Mouse (Mus musculus): ENCODE data around the gene Nbr1. TPM values are rescaled to one million over a fixed set of nuclear protein-coding genes. Genes with fewer than 3 reads are reported as not detected.

The Nbr1 gene
- polyA plus RNA-seq, 1 experiment, result 66.6 TPM

DNA sequence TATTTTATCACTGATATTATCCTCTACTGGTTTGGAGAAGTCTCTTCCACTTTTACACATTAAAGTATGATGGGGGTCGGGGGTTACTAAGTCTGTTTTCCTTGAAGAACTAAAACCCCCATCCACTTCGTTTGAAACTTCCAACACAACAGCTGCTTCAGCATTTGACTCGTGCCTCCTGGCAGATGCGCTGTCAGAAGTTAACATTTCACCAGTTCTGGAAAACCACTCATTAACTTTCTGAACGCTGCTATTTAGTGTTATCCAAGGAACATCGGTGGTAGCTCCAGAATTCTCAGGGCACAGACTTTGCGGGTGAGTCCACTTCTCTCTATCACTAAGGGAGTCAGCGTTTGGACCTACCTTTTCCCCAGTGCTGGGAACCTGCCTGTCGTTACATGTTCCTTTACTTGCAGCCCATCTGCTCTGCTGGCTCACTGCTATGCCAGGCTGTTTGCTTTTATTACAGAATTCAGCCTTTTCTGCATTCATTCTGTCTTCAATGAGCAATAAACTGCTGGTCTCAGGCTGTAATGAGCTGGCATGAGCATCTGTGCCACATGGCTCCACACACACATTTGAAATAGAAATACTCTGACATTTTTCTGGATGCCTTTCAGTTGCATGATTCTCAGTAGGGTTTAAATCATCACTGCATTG is 25.9 kb upstream of the Nbr1 start:
- no peaks in the 10 kb centered on the region for H3K27me3 ChIP-seq (ENCODE audit: control insufficient read depth, insufficient read depth, low read length)
- H3K36me3 ChIP-seq (ENCODE audit: control insufficient read depth, insufficient read depth, low read length), result no peaks in the 10 kb centered on the region
- no peak for DNase-seq (ENCODE audit: low read depth in 1 of 2, low spot score in 2 of 2)
- no peak overlapping the region for H3K27ac ChIP-seq (ENCODE audit: insufficient read depth, low read length)
- no peak for TF ChIP-seq POLR2A (IDR thresholded peaks at IDR 0.05; ENCODE audit: low read depth, low read length)
- no peaks in the 10 kb centered on the region for H3K4me1 ChIP-seq (ENCODE audit: control insufficient read depth, insufficient read depth, insufficient read length)
- H3K4me3 ChIP-seq (ENCODE audit: extremely low read depth, insufficient read depth, insufficient read length), result no peak overlapping the region
- WGBS, result 97% methylated on average over 9 of the region's 9 CpGs

DNA sequence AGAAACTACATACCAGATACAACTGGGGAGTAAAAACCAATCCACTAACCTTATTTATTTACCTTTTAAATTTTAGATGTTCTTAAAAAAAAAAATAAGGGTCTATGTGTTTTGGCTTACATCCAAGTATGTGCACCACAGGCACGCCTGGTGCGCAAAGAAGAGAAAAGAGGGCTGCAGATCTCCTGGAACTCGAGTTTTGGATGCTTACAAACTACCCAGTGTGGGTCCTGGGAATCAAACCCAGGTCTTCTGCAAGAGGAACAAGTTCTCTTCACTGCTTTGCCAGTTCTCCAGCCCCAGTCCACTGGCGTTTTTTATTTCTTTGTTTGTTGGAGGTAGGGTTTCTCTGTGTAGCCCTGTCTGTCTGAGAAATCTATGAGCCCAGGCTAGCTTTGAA is 25.3 kb upstream of the Nbr1 start:
- no peaks in the 10 kb centered on the region for H3K27me3 ChIP-seq (ENCODE audit: control insufficient read depth, insufficient read depth, low read length)
- H3K4me1 ChIP-seq (ENCODE audit: control insufficient read depth, insufficient read depth, insufficient read length), result no peaks in the 10 kb centered on the region
- no peak overlapping the region for H3K4me3 ChIP-seq (ENCODE audit: extremely low read depth, insufficient read depth, insufficient read length)
- DNase-seq (ENCODE audit: low read depth in 1 of 2, low spot score in 2 of 2), result no peak
- no peak overlapping the region for H3K27ac ChIP-seq (ENCODE audit: insufficient read depth, low read length)
- WGBS, result 89% methylated on average over 4 of the region's 4 CpGs
- TF ChIP-seq CTCF (IDR thresholded peaks at IDR 0.05; ENCODE audit: extremely low read depth, insufficient read depth, insufficient read length, insufficient replicate concordance), result no peak
- TF ChIP-seq POLR2A (IDR thresholded peaks at IDR 0.05; ENCODE audit: low read depth, low read length), result no peak
- no peaks in the 10 kb centered on the region for H3K36me3 ChIP-seq (ENCODE audit: control insufficient read depth, insufficient read depth, low read length)

DNA sequence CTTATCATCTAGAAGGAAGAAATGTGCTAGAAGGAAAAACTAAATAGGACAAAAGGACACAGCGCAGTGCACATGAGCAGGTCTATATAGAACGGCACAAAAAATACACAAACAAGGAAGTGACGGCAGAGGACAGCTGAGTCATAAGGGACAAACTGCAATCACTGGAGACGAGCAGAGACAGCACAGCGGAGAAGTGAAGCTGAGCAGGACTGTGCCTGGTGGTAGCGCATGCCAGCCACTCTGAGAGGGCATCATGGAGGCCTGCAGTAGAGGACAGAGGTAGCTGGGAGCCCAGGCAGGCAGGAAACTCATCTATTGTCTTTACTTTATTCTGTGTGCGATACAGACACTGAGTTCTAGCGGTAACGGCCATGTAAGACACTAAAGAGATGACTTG is 8.4 kb upstream of the Nbr1 start:
- Histone ChIP-seq H3K27ac (ENCODE audit: insufficient read depth, low read length) (no peak overlapping the region), H3K27me3 (ENCODE audit: control insufficient read depth, insufficient read depth, low read length) (no peaks in the 10 kb centered on the region), H3K36me3 (ENCODE audit: control insufficient read depth, insufficient read depth, low read length) (no peaks in the 10 kb centered on the region), H3K4me1 (ENCODE audit: control insufficient read depth, insufficient read depth, insufficient read length) (no peaks in the 10 kb centered on the region), H3K4me3 (ENCODE audit: extremely low read depth, insufficient read depth, insufficient read length) (no peak overlapping the region)
- no peak for DNase-seq (ENCODE audit: low read depth in 1 of 2, low spot score in 2 of 2)
- no peak for TF ChIP-seq CTCF (IDR thresholded peaks at IDR 0.05; ENCODE audit: extremely low read depth, insufficient read depth, insufficient read length, insufficient replicate concordance)
- no peak for TF ChIP-seq POLR2A (IDR thresholded peaks at IDR 0.05; ENCODE audit: low read depth, low read length)
- WGBS, result 90% methylated on average over 9 of the region's 9 CpGs

DNA sequence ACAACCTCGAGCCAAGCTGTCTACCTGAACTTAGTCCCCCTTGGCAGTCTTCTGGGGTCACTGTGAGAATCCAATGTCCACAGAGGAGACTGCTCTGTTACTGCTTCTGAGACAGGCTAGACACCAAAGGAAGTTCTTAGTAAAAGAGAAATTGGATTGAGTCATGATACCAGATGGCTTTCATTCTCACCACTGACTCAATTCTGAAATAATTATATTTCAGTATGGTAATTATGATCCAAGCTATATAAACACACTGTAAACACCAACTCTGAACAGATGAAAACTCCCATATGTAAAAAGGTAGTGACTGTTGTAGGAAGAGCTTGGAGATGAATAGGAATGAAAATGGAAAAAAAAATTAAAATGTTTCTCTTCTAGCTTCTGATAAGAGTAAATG is 7.8 kb upstream of the Nbr1 start:
- Histone ChIP-seq H3K27me3 (ENCODE audit: control insufficient read depth, insufficient read depth, low read length) (no peaks in the 10 kb centered on the region), H3K4me1 (ENCODE audit: control insufficient read depth, insufficient read depth, insufficient read length) (no peaks in the 10 kb centered on the region), H3K36me3 (ENCODE audit: control insufficient read depth, insufficient read depth, low read length) (no peaks in the 10 kb centered on the region), H3K4me3 (ENCODE audit: extremely low read depth, insufficient read depth, insufficient read length) (no peak overlapping the region), H3K27ac (ENCODE audit: insufficient read depth, low read length) (no peak overlapping the region)
- no peak for DNase-seq (ENCODE audit: low read depth in 1 of 2, low spot score in 2 of 2)
- 96% methylated on average over 1 of the region's 1 CpGs for WGBS
- TF ChIP-seq CTCF (IDR thresholded peaks at IDR 0.05; ENCODE audit: extremely low read depth, insufficient read depth, insufficient read length, insufficient replicate concordance) (no peak), POLR2A (IDR thresholded peaks at IDR 0.05; ENCODE audit: low read depth, low read length) (no peak)

DNA sequence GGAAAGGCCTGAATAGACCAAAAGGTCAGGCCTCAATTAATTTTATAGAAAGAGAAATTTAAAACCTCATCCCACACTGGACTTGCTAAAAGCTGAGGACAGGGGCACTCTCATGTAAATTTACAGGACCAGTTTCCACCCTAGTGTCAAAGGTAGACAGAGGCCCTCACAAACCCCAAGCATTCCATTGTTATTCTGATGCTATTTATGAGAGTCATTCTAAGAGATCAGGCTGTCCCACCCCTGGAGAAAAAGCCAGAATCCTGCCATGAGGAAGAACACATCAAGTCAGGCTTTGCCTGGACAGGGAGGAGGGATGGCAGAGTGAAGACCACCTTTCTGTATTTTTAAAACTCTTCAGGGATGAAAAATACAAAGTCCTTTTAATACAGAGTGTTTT is 3.4 kb upstream of the Nbr1 start:
- Histone ChIP-seq H3K27ac (ENCODE audit: insufficient read depth, low read length) (no peak overlapping the region), H3K4me1 (ENCODE audit: control insufficient read depth, insufficient read depth, insufficient read length) (no peaks in the 10 kb centered on the region), H3K36me3 (ENCODE audit: control insufficient read depth, insufficient read depth, low read length) (no peaks in the 10 kb centered on the region), H3K27me3 (ENCODE audit: control insufficient read depth, insufficient read depth, low read length) (no peaks in the 10 kb centered on the region), H3K4me3 (ENCODE audit: extremely low read depth, insufficient read depth, insufficient read length) (no peak overlapping the region)
- TF ChIP-seq CTCF (IDR thresholded peaks at IDR 0.05; ENCODE audit: extremely low read depth, insufficient read depth, insufficient read length, insufficient replicate concordance), result no peak
- no peak for TF ChIP-seq POLR2A (IDR thresholded peaks at IDR 0.05; ENCODE audit: low read depth, low read length)
- DNase-seq (ENCODE audit: low read depth in 1 of 2, low spot score in 2 of 2), result no peak

DNA sequence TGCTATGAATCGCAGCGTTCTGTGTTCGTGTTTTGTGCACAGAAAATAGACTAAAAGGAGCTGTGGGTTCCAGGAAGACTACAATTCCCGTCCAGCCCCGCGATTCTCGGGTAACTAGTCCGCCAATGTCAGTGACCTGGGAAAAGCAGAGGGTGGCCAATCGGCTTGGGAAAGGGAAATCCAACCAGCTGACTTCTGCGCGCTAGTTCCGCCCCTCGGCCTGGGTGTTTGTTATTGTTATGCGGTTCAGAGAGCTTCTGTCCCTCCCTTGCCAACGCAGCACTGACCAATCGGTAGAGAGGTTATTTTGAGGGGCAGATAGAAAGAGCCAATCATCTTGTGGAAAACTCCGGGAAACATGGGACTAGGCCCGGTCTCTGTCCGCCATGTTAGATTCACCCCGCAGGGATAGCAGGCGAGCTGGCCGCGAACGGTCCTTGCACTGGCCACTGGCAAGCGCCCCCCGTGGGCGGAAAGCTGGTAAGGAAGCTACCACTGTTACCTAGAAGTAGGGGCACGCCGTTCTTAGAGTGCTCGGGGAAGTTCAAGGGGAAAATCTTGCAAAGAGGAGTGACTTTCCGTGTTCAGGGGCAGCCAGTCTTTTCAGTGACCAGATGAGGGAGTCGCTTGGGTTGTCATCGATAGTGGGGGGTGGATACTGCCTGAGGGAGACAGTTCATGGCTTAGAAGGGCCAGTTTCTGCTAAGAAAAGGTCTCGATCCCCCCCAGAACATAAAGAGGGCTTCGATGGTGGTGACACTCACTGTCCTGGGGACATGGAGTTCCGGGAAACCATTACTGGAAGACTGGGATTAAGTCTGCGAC is 739 bp downstream of the Nbr1 start:
- H3K4me3 ChIP-seq (ENCODE audit: extremely low read depth, insufficient read depth, insufficient read length), result peak overlapping the region; percentile 91
- DNase-seq (ENCODE audit: low read depth in 1 of 2, low spot score in 2 of 2), result peak; percentile 95 to 99
- no peaks in the 10 kb centered on the region for H3K27me3 ChIP-seq (ENCODE audit: control insufficient read depth, insufficient read depth, low read length)
- H3K4me1 ChIP-seq (ENCODE audit: control insufficient read depth, insufficient read depth, insufficient read length), result no peaks in the 10 kb centered on the region
- H3K36me3 ChIP-seq (ENCODE audit: control insufficient read depth, insufficient read depth, low read length), result peaks cover 6% of the 10 kb centered on the region; the same call in 1 of the 2 replicates
- WGBS, result under 1% methylated on average over 37 of the region's 37 CpGs
- peak overlapping the region; percentile 99 for H3K27ac ChIP-seq (ENCODE audit: insufficient read depth, low read length)
- TF ChIP-seq POLR2A (IDR thresholded peaks at IDR 0.05; ENCODE audit: low read depth, low read length) (peak; percentile 64), CTCF (IDR thresholded peaks at IDR 0.05; ENCODE audit: extremely low read depth, insufficient read depth, insufficient read length, insufficient replicate concordance) (no peak)

Measured in spleen, adult 2 months (tissue).